Mouse (Mus musculus) liver (tissue): ENCODE results near the gene Olfr1351.
"Not testable (repeated sequence)": the region's sequence is repeated elsewhere in the genome, so short reads cannot be mapped to it uniquely, and the experiment has no call there.

Experiments used
- DNase-seq: peaks from one replicate; pipeline ENCODE4 v3.0.0-alpha.2; 2020; ENCODE audit warnings: mixed read lengths

Gene Olfr1351

GRCm38 (mm10) chr10:79012172-79012571, at the start of gene Olfr1351:
Olfr1351 (plus strand) TSS chr10:79012472.
- DNase-seq, result no peak

- DNase-seq, result not testable (repeated sequence)
These were observed 49.3 kb upstream of the Olfr1351 start, which contains the start of gene Olfr1353 for GRCm38 (mm10) chr10:78963009-78963408. Olfr1353 (plus strand) TSS chr10:78963309.

GRCm38 (mm10) chr10:78980750-78981149, 31.5 kb upstream of the Olfr1351 start, which contains the start of gene Olfr1352:
Olfr1352 (plus strand) TSS chr10:78981050.
- no peak for DNase-seq

- DNase-seq, result no peak
These were observed 16.2 kb downstream of the Olfr1351 start, which contains the start of gene Olfr57 for GRCm38 (mm10) chr10:79028441-79028840. Olfr57 (plus strand) TSS chr10:79028741.

- not testable (repeated sequence) for DNase-seq
These were observed 30.2 kb downstream of the Olfr1351 start for GRCm38 (mm10) chr10:79042457-79042856.

GRCm38 (mm10) chr10:79057370-79057769, 45.1 kb downstream of the Olfr1351 start:
- peak; percentile 4 for DNase-seq
